Mouse (Mus musculus) C2C12 (cell line): ENCODE data around the gene B130006D01Rik. TPM values are rescaled to one million over a fixed set of nuclear protein-coding genes. Genes with fewer than 3 reads are reported as not detected.

Experiments
- H3K27me3 ChIP-seq: one replicate; pipeline ENCODE4 v1.6.1; 2011; ENCODE audit not compliant: control insufficient read depth, insufficient read depth, insufficient read length
- H3K36me3 ChIP-seq: one replicate; pipeline ENCODE4 v1.6.1; 2011; ENCODE audit not compliant: control insufficient read depth, insufficient read depth
- H3K4me3 ChIP-seq: one replicate; pipeline ENCODE4 v1.5.1; 2011; ENCODE audit warnings: mild to moderate bottlenecking, control low read depth; ENCODE audit not compliant: poor library complexity, insufficient read depth, severe bottlenecking
- H3K79me2 ChIP-seq: one replicate; pipeline ENCODE4 v1.6.1; 2011; ENCODE audit not compliant: control insufficient read depth, insufficient read depth
- H3K79me3 ChIP-seq: one replicate; pipeline ENCODE4 v1.6.1; 2011; ENCODE audit warnings: low read depth, control low read depth
- H3ac ChIP-seq: one replicate; pipeline ENCODE3; 2011; ENCODE audit warnings: low read depth; ENCODE audit not compliant: control insufficient read depth, insufficient read length
- CEBPB ChIP-seq: IDR thresholded peaks from one replicate; pipeline ENCODE4 v1.6.1; 2011; ENCODE audit warnings: low read depth, mild to moderate bottlenecking, control low read depth, moderate library complexity
- CTCF ChIP-seq: IDR thresholded peaks from one replicate; pipeline ENCODE4 v1.5.1; 2011; ENCODE audit not compliant: control insufficient read depth, insufficient read depth, insufficient read length
- FOSL1 ChIP-seq: IDR thresholded peaks from one replicate; pipeline ENCODE4 v1.8.0; 2011; ENCODE audit warnings: mild to moderate bottlenecking, low read length; ENCODE audit not compliant: poor library complexity, insufficient read depth, severe bottlenecking
- MAX ChIP-seq: IDR thresholded peaks from one replicate; pipeline ENCODE4 v1.6.1; 2011; ENCODE audit warnings: mild to moderate bottlenecking, control low read depth
- MYOD1 ChIP-seq: IDR thresholded peaks from one replicate; pipeline ENCODE4 v1.6.1; 2011; ENCODE audit warnings: low read depth; ENCODE audit not compliant: control insufficient read depth, insufficient read length
- MYOG ChIP-seq: IDR thresholded peaks from one replicate; pipeline ENCODE4 v1.6.1; 2011; ENCODE audit not compliant: control insufficient read depth, insufficient read length; ENCODE audit errors: extremely low read depth
- USF1 ChIP-seq: IDR thresholded peaks from one replicate; pipeline ENCODE4 v1.6.1; 2011; ENCODE audit warnings: low read depth, mild to moderate bottlenecking, control low read depth, moderate library complexity
- long read RNA-seq, 2 experiments: library from polyadenylated mRNA; unstranded; transcript quantifications; one replicate each; pipeline ENCODE4 v2.0.0; 2019 to 2020
- polyA plus RNA-seq: library from polyadenylated mRNA; unstranded; fragments of >200 nt; fragmentation: generic; extraction: Trizol; gene quantifications from one replicate; pipeline ENCODE4 v1.2.1, GENCODE M21; 2012; ENCODE audit warnings: missing spikeins

Gene B130006D01Rik
- 0.02 TPM for polyA plus RNA-seq
- long read RNA-seq, experiment 1, result 0 reads
- long read RNA-seq, experiment 2, result 0 reads

GRCm38 (mm10) chr11:95723287-95723686 is at the start of gene B130006D01Rik:
TSS of gene B130006D01Rik (plus strand) at chr11:95723587.
- TF ChIP-seq MAX (no peak), CTCF (no peak), MYOG (no peak), USF1 (no peak), FOSL1 (no peak), CEBPB (no peak), MYOD1 (no peak)
- no peaks in the 10 kb centered on the region for H3K36me3 ChIP-seq
- no peak within 1 kb of the TSS for H3K4me3 ChIP-seq
- no peak within 1 kb of the TSS for H3ac ChIP-seq
- peaks cover 7% of the 10 kb centered on the region for H3K79me3 ChIP-seq
- H3K79me2 ChIP-seq, result peaks cover 8% of the 10 kb centered on the region
- H3K27me3 ChIP-seq, result no peaks in the 10 kb centered on the region

DNA sequence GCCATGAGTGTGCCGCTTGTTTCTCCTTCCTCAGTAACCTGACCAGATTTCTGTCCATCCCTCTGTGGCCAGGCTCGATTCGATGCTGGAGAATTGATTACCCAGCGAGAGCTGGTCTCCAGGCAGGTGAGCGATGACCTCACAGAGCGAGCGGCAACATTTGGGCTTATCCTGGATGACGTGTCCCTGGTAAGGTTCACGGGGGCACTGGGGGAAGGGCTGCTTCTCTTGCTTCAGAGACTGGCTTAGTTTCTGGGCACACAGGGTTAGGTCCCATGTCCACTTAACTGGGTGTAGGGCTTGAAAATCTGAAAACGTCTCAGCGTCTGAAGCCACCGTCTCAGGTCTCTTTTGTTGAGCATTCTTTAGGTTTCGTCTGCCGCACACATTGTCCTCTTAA is 47.9 kb upstream of the B130006D01Rik start:
- Histone ChIP-seq H3K36me3 (peaks cover 72% of the 10 kb centered on the region), H3ac (no peak overlapping the region), H3K27me3 (no peaks in the 10 kb centered on the region), H3K79me3 (no peaks in the 10 kb centered on the region), H3K79me2 (peaks cover 12% of the 10 kb centered on the region), H3K4me3 (no peak overlapping the region)
- no peak for TF ChIP-seq MYOG
- TF ChIP-seq USF1, result no peak
- TF ChIP-seq MYOD1, result no peak
- TF ChIP-seq CTCF, result no peak
- TF ChIP-seq MAX, result no peak
- no peak for TF ChIP-seq CEBPB

DNA sequence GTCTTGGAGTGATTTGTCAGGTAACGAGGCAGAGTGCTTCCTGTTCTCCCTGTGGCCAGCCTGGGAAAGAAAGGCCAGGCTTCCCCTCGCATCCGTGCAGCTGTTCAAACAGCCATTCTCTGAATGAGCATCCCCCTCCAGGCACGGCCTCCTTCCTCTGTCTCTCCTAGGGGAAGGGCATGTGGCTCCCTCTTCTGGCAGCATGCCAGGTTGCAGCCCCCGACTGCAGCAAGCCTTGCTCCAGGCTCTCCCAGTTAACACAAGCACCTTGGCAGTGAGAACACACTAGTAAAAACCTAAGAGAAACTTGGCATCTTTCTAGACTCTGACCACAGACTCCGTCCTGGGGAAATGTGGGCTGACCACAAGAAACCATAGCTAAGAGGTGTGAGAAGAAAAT is 47.1 kb upstream of the B130006D01Rik start:
- no peaks in the 10 kb centered on the region for H3K79me3 ChIP-seq
- no peak overlapping the region for H3K4me3 ChIP-seq
- H3K27me3 ChIP-seq, result no peaks in the 10 kb centered on the region
- no peak overlapping the region for H3ac ChIP-seq
- peaks cover 8% of the 10 kb centered on the region for H3K79me2 ChIP-seq
- TF ChIP-seq CTCF (no peak), MYOG (no peak)
- peaks cover 69% of the 10 kb centered on the region for H3K36me3 ChIP-seq

- Histone ChIP-seq H3K36me3 (peaks cover 71% of the 10 kb centered on the region), H3K79me2 (peaks cover 7% of the 10 kb centered on the region), H3K79me3 (no peaks in the 10 kb centered on the region), H3ac (no peak overlapping the region), H3K4me3 (no peak overlapping the region), H3K27me3 (no peaks in the 10 kb centered on the region)
- TF ChIP-seq CTCF (no peak), CEBPB (no peak), FOSL1 (no peak), MAX (no peak), MYOD1 (no peak), MYOG (no peak), USF1 (no peak)
Measured at GRCm38 (mm10) chr11:95677925-95678701, 45.3 kb upstream of the B130006D01Rik start.

DNA sequence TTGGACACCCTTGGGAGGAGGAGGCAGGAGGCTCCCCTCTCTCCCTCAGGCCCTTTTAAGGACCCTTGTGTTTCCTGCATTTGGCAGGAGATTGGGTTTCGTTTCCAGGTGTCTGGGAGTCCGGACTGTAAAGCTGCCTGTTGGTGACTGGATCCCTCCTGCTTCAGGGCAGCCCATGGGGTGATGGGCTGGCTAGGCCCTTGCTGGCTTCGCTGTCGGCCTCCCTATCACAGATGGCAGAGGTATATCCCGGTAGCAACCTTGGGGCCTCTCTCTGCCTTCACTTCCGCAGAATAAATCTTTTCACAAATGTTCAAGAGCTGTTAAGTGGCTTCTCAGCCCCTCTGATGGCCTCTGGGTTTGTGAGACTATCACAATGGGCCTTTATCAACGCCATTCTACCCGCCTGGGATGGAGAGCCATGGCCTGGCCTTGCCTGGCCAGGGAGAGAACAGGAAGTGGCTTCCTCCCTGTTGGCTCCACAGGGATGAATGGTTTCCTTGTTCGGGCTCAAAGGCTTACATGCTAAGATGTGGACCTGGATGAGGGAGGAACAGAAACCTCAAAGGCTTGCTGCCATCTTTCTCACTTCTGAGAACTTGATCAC is 41.3 kb upstream of the B130006D01Rik start:
- Histone ChIP-seq H3K4me3 (no peak overlapping the region), H3ac (no peak overlapping the region), H3K36me3 (peaks cover 45% of the 10 kb centered on the region), H3K79me3 (no peaks in the 10 kb centered on the region), H3K27me3 (no peaks in the 10 kb centered on the region), H3K79me2 (no peaks in the 10 kb centered on the region)
- TF ChIP-seq MAX, result no peak
- no peak for TF ChIP-seq FOSL1
- no peak for TF ChIP-seq CEBPB
- no peak for TF ChIP-seq MYOD1
- no peak for TF ChIP-seq MYOG
- TF ChIP-seq USF1, result no peak
- no peak for TF ChIP-seq CTCF
